In genomic region chr16:4605514-4606131, GRCm38 (mm10) we compare ENCODE assay signal across 12 mouse cellular contexts. TPM values are rescaled to one million over a fixed set of nuclear protein-coding genes. Genes with fewer than 3 reads are reported as not detected.
DNase-seq lines count a peak whose midpoint lies in the region; ATAC-seq and TF ChIP-seq lines count a peak whose summit lies in the region.
"Had no signal": no experiment of that assay in that cellular context is flagged by ENCODE, and none has a peak within 500 bp of the region (broad histone marks: within the 10 kb centered on the region; RNA-seq: fewer than 3 reads in every experiment).

No protein-coding gene starts in this region.

- TF ChIP-seq CTCF in midbrain, postnatal 0 days (IDR thresholded peaks at IDR 0.05), result no peak

- H3K4me1 ChIP-seq in heart, embryonic 11.5 days (ENCODE audit: control insufficient read depth, insufficient read depth, low read length), result peaks cover 75% of the 10 kb centered on the region
- peaks cover 56% of the 10 kb centered on the region for H3K4me1 ChIP-seq in midbrain, embryonic 11.5 days (ENCODE audit: control insufficient read depth, insufficient read depth, low read length)
- peaks cover 14% of the 10 kb centered on the region; the same call in 1 of the 2 replicates for H3K4me1 ChIP-seq in midbrain, postnatal 0 days (ENCODE audit: insufficient read depth, low read length)
- peaks cover 69% of the 10 kb centered on the region for H3K4me1 ChIP-seq in intestine, embryonic 14.5 days (replicated peaks; ENCODE audit: control insufficient read depth, insufficient read depth, low read length)
- H3K4me1 ChIP-seq in stomach, embryonic 14.5 days (ENCODE audit: control insufficient read depth, insufficient read depth, low read length), result peaks cover 66% of the 10 kb centered on the region

- DNase-seq in heart, adult 8-10 months (ENCODE audit: low spot score), result no peak
- no peak for DNase-seq in midbrain, embryonic 11.5 days (ENCODE audit: low spot score, missing footprints)
- DNase-seq in midbrain, postnatal 0 days (ENCODE audit: low spot score), result no peak
- no peak for DNase-seq in intestine, embryonic 14.5 days (ENCODE audit: low spot score)
- DNase-seq in urinary bladder, postnatal 10 days (ENCODE audit: low spot score), result no peak
- DNase-seq in adrenal gland, postnatal 36 days, result no peak
- DNase-seq: cerebellum, postnatal 14 days; gastrocnemius, postnatal 14 days; thymus, postnatal 14 days had no signal

- 67% methylated on average over 13 of the region's 13 CpGs for WGBS in heart, embryonic 11.5 days (ENCODE audit: insufficient replicate concordance)
- 44% methylated on average over 12 of the region's 13 CpGs for WGBS in midbrain, embryonic 11.5 days
- 48% methylated on average over 13 of the region's 13 CpGs for WGBS in midbrain, postnatal 0 days
- 54% methylated on average over 13 of the region's 13 CpGs for WGBS in intestine, embryonic 14.5 days
- 51% methylated on average over 13 of the region's 13 CpGs for WGBS in stomach, embryonic 14.5 days

- peak overlapping the region; percentile 12; the same call in 1 of the 2 replicates for H3K27ac ChIP-seq in heart, embryonic 11.5 days (ENCODE audit: low read depth, low read length)
- peak overlapping the region; percentile 47 for H3K27ac ChIP-seq in midbrain, embryonic 11.5 days (ENCODE audit: low read depth, low read length)
- no peak overlapping the region for H3K27ac ChIP-seq in midbrain, postnatal 0 days (ENCODE audit: low read depth, low read length)
- peak overlapping the region; percentile 5 for H3K27ac ChIP-seq in intestine, embryonic 14.5 days (ENCODE audit: low read depth)
- peak overlapping the region; percentile 29; the same call in 1 of the 2 replicates for H3K27ac ChIP-seq in stomach, embryonic 14.5 days (ENCODE audit: low read length)

- H3K9ac ChIP-seq in heart, embryonic 11.5 days (ENCODE audit: low read depth, low read length), result peak overlapping the region; percentile 22; the same call in 1 of the 2 replicates
- H3K9ac ChIP-seq in midbrain, embryonic 11.5 days (ENCODE audit: low read length), result peak overlapping the region; percentile 16; the same call in 1 of the 2 replicates
- no peak overlapping the region for H3K9ac ChIP-seq in midbrain, postnatal 0 days (replicated peaks; ENCODE audit: low read length, poor library complexity, severe bottlenecking)
- no peak overlapping the region for H3K9ac ChIP-seq in intestine, embryonic 14.5 days (ENCODE audit: low read length)
- no peak overlapping the region for H3K9ac ChIP-seq in stomach, embryonic 14.5 days (replicated peaks; ENCODE audit: low read depth, low read length)

- H3K4me3 ChIP-seq in heart, embryonic 11.5 days (ENCODE audit: low read depth, low read length), result no peak overlapping the region
- H3K4me3 ChIP-seq in midbrain, embryonic 11.5 days (ENCODE audit: low read depth, low read length), result no peak overlapping the region
- no peak overlapping the region for H3K4me3 ChIP-seq in midbrain, postnatal 0 days (ENCODE audit: low read depth, low read length)
- no peak overlapping the region for H3K4me3 ChIP-seq in intestine, embryonic 14.5 days (ENCODE audit: low read depth, low read length)
- no peak overlapping the region for H3K4me3 ChIP-seq in stomach, embryonic 14.5 days (ENCODE audit: low read depth, low read length)

- peaks cover 7% of the 10 kb centered on the region; the same call in 1 of the 2 replicates for H3K36me3 ChIP-seq in heart, embryonic 11.5 days (ENCODE audit: control insufficient read depth, insufficient read depth, low read length)
- peaks cover 4% of the 10 kb centered on the region; the same call in 1 of the 2 replicates for H3K36me3 ChIP-seq in midbrain, embryonic 11.5 days (ENCODE audit: control insufficient read depth, insufficient read depth, low read length)
- H3K36me3 ChIP-seq in midbrain, postnatal 0 days (ENCODE audit: insufficient read depth, low read length), result peaks cover 11% of the 10 kb centered on the region; the same call in 1 of the 2 replicates
- H3K36me3 ChIP-seq in intestine, embryonic 14.5 days (ENCODE audit: control insufficient read depth, insufficient read depth, low read length), result peaks cover 19% of the 10 kb centered on the region
- peaks cover 12% of the 10 kb centered on the region; the same call in 1 of the 2 replicates for H3K36me3 ChIP-seq in stomach, embryonic 14.5 days (ENCODE audit: control insufficient read depth, insufficient read depth, low read length)

- H3K9me3 ChIP-seq in heart, embryonic 11.5 days (replicated peaks; ENCODE audit: control insufficient read depth, low read length), result no peaks in the 10 kb centered on the region
- H3K9me3 ChIP-seq in midbrain, embryonic 11.5 days (ENCODE audit: control insufficient read depth, low read length), result no peaks in the 10 kb centered on the region
- H3K9me3 ChIP-seq in midbrain, postnatal 0 days (ENCODE audit: low read length), result no peaks in the 10 kb centered on the region
- H3K9me3 ChIP-seq in intestine, embryonic 14.5 days (ENCODE audit: control insufficient read depth, low read length), result no peaks in the 10 kb centered on the region
- H3K9me3 ChIP-seq in stomach, embryonic 14.5 days (ENCODE audit: control insufficient read depth, low read depth, low read length), result no peaks in the 10 kb centered on the region

- H3K4me2 ChIP-seq in heart, embryonic 11.5 days, result no peak overlapping the region
- no peak overlapping the region for H3K4me2 ChIP-seq in midbrain, embryonic 11.5 days
- H3K4me2 ChIP-seq in midbrain, postnatal 0 days (ENCODE audit: low read depth, low read length, poor library complexity, severe bottlenecking), result no peak overlapping the region
- peak overlapping the region; percentile 23; the same call in 1 of the 2 replicates for H3K4me2 ChIP-seq in intestine, embryonic 14.5 days (ENCODE audit: low read length)
- H3K4me2 ChIP-seq in stomach, embryonic 14.5 days (replicated peaks; ENCODE audit: low read depth, low read length), result no peak overlapping the region

- H3K27me3 ChIP-seq in heart, embryonic 11.5 days (ENCODE audit: control insufficient read depth, insufficient read depth, low read length), result no peaks in the 10 kb centered on the region
- H3K27me3 ChIP-seq in midbrain, embryonic 11.5 days (ENCODE audit: control insufficient read depth, insufficient read depth, low read length), result no peaks in the 10 kb centered on the region
- no peaks in the 10 kb centered on the region for H3K27me3 ChIP-seq in midbrain, postnatal 0 days (ENCODE audit: insufficient read depth, low read length)
- H3K27me3 ChIP-seq in intestine, embryonic 14.5 days (replicated peaks; ENCODE audit: control insufficient read depth, insufficient read depth, low read length), result no peaks in the 10 kb centered on the region
- H3K27me3 ChIP-seq in stomach, embryonic 14.5 days (ENCODE audit: control insufficient read depth, insufficient read depth, low read length), result no peaks in the 10 kb centered on the region
- H3K27me3 ChIP-seq: CH12.LX had no signal

- ATAC-seq in heart, embryonic 11.5 days (replicated peaks; ENCODE audit: insufficient number of reproducible peaks, low FRiP score, low TSS enrichment), result no peak
- peak; percentile 19; the same call in 1 of the 2 replicates for ATAC-seq in midbrain, embryonic 11.5 days (ENCODE audit: low FRiP score)
- no peak for ATAC-seq in midbrain, postnatal 0 days (ENCODE audit: low FRiP score)
- ATAC-seq in intestine, embryonic 14.5 days (replicated peaks; ENCODE audit: low FRiP score, low TSS enrichment, low read depth), result peak; percentile 18; the same call in 1 of the 2 replicates
- no peak for ATAC-seq in stomach, embryonic 14.5 days (ENCODE audit: insufficient number of reproducible peaks, insufficient read depth, low FRiP score, low read depth)

RNA-seq across cellular contexts. Expression of gene Glis2, which starts 11.1 kb away (rescaled TPM):
- 19.3 and 23.3 TPM in 2 replicates for polyA plus RNA-seq in heart, embryonic 11.5 days (2014; fragmentation: Nextera tagmentation; extraction: Ambion mirVana)
- total RNA-seq in heart, adult 8-10 months (2022), result 10 to 100 TPM in 2 of 4 experiments, 1 to 10 TPM in 2; 7.3 to 13.5 (median 9.5) TPM
- 16.6 and 27.2 TPM in 2 replicates for polyA plus RNA-seq in midbrain, embryonic 11.5 days (2014; fragmentation: Nextera tagmentation; extraction: Ambion mirVana)
- total RNA-seq in midbrain, postnatal 0 days (2014; rRNA removed), result 20.0 and 20.6 TPM in 2 replicates
- polyA plus RNA-seq in midbrain, postnatal 0 days (2015; fragmentation: Nextera tagmentation; extraction: Ambion mirVana), result 10.8 and 12.0 TPM in 2 replicates
- polyA plus RNA-seq in intestine, embryonic 14.5 days (2014; fragmentation: Nextera tagmentation; extraction: Ambion mirVana), result 29.0 and 31.0 TPM in 2 replicates
- 31.0 and 34.7 TPM in 2 replicates for polyA plus RNA-seq in stomach, embryonic 14.5 days (2014; fragmentation: Nextera tagmentation; extraction: Ambion mirVana)
- 10 to 100 TPM; 19.9 to 20.1 TPM for total RNA-seq in adrenal gland, postnatal 36 days (2021)

RNA-seq across cellular contexts. Expression of gene Pam16, which starts 19.2 kb away (rescaled TPM):
- 119 and 134 TPM in 2 replicates for polyA plus RNA-seq in heart, embryonic 11.5 days (2014; fragmentation: Nextera tagmentation; extraction: Ambion mirVana)
- 100 to 1,000 TPM; 145 to 188 (median 160) TPM for total RNA-seq in heart, adult 8-10 months (2022)
- 97.1 and 99.1 TPM in 2 replicates for polyA plus RNA-seq in midbrain, embryonic 11.5 days (2014; fragmentation: Nextera tagmentation; extraction: Ambion mirVana)
- 31.7 and 40.2 TPM in 2 replicates for total RNA-seq in midbrain, postnatal 0 days (2014; rRNA removed)
- polyA plus RNA-seq in midbrain, postnatal 0 days (2015; fragmentation: Nextera tagmentation; extraction: Ambion mirVana), result 134 TPM in 2 replicates
- polyA plus RNA-seq in intestine, embryonic 14.5 days (2014; fragmentation: Nextera tagmentation; extraction: Ambion mirVana), result 80.5 and 85.9 TPM in 2 replicates
- 84.7 and 85.5 TPM in 2 replicates for polyA plus RNA-seq in stomach, embryonic 14.5 days (2014; fragmentation: Nextera tagmentation; extraction: Ambion mirVana)
- 100 to 1,000 TPM in 1 of 2 experiments, 10 to 100 TPM in 1; 95.3 to 109 TPM for total RNA-seq in adrenal gland, postnatal 36 days (2021)

RNA-seq across cellular contexts. Expression of gene Vasn, which starts 34.1 kb away (rescaled TPM):
- 9.5 and 10.6 TPM in 2 replicates for polyA plus RNA-seq in heart, embryonic 11.5 days (2014; fragmentation: Nextera tagmentation; extraction: Ambion mirVana)
- 1 to 10 TPM; 6.9 to 9.3 (median 8.1) TPM for total RNA-seq in heart, adult 8-10 months (2022)
- polyA plus RNA-seq in midbrain, embryonic 11.5 days (2014; fragmentation: Nextera tagmentation; extraction: Ambion mirVana), result 6.1 and 7.0 TPM in 2 replicates
- total RNA-seq in midbrain, postnatal 0 days (2014; rRNA removed), result 12.0 and 14.2 TPM in 2 replicates
- polyA plus RNA-seq in midbrain, postnatal 0 days (2015; fragmentation: Nextera tagmentation; extraction: Ambion mirVana), result 4.7 TPM in 2 replicates
- polyA plus RNA-seq in intestine, embryonic 14.5 days (2014; fragmentation: Nextera tagmentation; extraction: Ambion mirVana), result 15.9 and 17.1 TPM in 2 replicates
- polyA plus RNA-seq in stomach, embryonic 14.5 days (2014; fragmentation: Nextera tagmentation; extraction: Ambion mirVana), result 17.5 and 20.4 TPM in 2 replicates
- total RNA-seq in adrenal gland, postnatal 36 days (2021), result 10 to 100 TPM in 1 of 2 experiments, 1 to 10 TPM in 1; 8.9 to 15.1 TPM

RNA-seq across cellular contexts. Expression of gene Dnaja3, which starts 34.2 kb away (rescaled TPM):
- 63.6 and 72.6 TPM in 2 replicates for polyA plus RNA-seq in heart, embryonic 11.5 days (2014; fragmentation: Nextera tagmentation; extraction: Ambion mirVana)
- total RNA-seq in heart, adult 8-10 months (2022), result 100 to 1,000 TPM; 146 to 154 (median 153) TPM
- 53.4 and 57.0 TPM in 2 replicates for polyA plus RNA-seq in midbrain, embryonic 11.5 days (2014; fragmentation: Nextera tagmentation; extraction: Ambion mirVana)
- 62.1 and 65.5 TPM in 2 replicates for total RNA-seq in midbrain, postnatal 0 days (2014; rRNA removed)
- 54.1 and 57.0 TPM in 2 replicates for polyA plus RNA-seq in midbrain, postnatal 0 days (2015; fragmentation: Nextera tagmentation; extraction: Ambion mirVana)
- 71.6 and 75.3 TPM in 2 replicates for polyA plus RNA-seq in intestine, embryonic 14.5 days (2014; fragmentation: Nextera tagmentation; extraction: Ambion mirVana)
- 57.8 and 61.6 TPM in 2 replicates for polyA plus RNA-seq in stomach, embryonic 14.5 days (2014; fragmentation: Nextera tagmentation; extraction: Ambion mirVana)
- total RNA-seq in adrenal gland, postnatal 36 days (2021), result 100 to 1,000 TPM; 118 to 143 TPM

RNA-seq across cellular contexts. Expression of gene Tfap4, which starts 46.0 kb away (rescaled TPM):
- polyA plus RNA-seq in heart, embryonic 11.5 days (2014; fragmentation: Nextera tagmentation; extraction: Ambion mirVana), result 7.3 and 9.4 TPM in 2 replicates
- total RNA-seq in heart, adult 8-10 months (2022), result 1 to 10 TPM; 2.8 to 6.2 (median 3.6) TPM
- polyA plus RNA-seq in midbrain, embryonic 11.5 days (2014; fragmentation: Nextera tagmentation; extraction: Ambion mirVana), result 18.2 and 18.9 TPM in 2 replicates
- total RNA-seq in midbrain, postnatal 0 days (2014; rRNA removed), result 6.7 and 6.8 TPM in 2 replicates
- 5.2 and 5.9 TPM in 2 replicates for polyA plus RNA-seq in midbrain, postnatal 0 days (2015; fragmentation: Nextera tagmentation; extraction: Ambion mirVana)
- polyA plus RNA-seq in intestine, embryonic 14.5 days (2014; fragmentation: Nextera tagmentation; extraction: Ambion mirVana), result 27.6 and 30.0 TPM in 2 replicates
- polyA plus RNA-seq in stomach, embryonic 14.5 days (2014; fragmentation: Nextera tagmentation; extraction: Ambion mirVana), result 24.9 and 25.7 TPM in 2 replicates
- 1 to 10 TPM; 3.2 to 7.9 TPM for total RNA-seq in adrenal gland, postnatal 36 days (2021)

Comparison
In these comparisons a context has a peak if more than half of its experiments do, and no peak if none do; other contexts are left out.
1. ATAC-seq: peak in midbrain, embryonic 11.5 days (single experiment) and intestine, embryonic 14.5 days (single experiment); none in heart, embryonic 11.5 days (single experiment), midbrain, postnatal 0 days (single experiment) and stomach, embryonic 14.5 days (single experiment).
2. H3K9ac ChIP-seq: peak in heart, embryonic 11.5 days (single experiment) and midbrain, embryonic 11.5 days (single experiment); none in midbrain, postnatal 0 days (single experiment), intestine, embryonic 14.5 days (single experiment) and stomach, embryonic 14.5 days (single experiment).